Mouse (Mus musculus) stomach, postnatal 0 days (tissue): Measurements from ENCODE around the gene Cxcl9.

Source experiments
- CTCF ChIP-seq: IDR thresholded peaks from 2 replicates; pipeline ENCODE4 v1.5.1; 2016; ENCODE audit warnings: antibody characterized with exemption, low read depth, mild to moderate bottlenecking, moderate library complexity
- EP300 ChIP-seq: optimal IDR thresholded peaks from 2 replicates; pipeline ENCODE3; 2016; ENCODE audit warnings: antibody characterized with exemption

DNA sequence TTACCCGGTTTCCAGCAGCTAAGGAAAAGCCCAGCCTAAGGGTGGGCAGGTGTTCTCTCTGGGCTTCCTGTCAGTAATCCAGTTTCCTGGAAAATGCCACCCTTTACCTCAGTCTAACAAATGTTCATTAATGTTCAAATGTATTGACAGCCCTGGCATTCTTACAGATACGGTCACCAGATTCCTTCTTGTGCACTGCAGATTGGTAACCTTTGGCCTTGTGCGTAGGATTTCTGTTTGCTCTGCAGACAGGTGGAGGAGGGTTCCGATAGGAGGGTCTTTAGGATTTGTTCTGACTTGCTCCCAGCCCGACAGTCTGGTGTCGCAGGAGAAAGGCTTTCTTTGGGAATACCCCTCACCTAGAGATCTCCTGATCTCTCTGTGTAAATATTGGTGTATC, 38.7 kb upstream of the Cxcl9 start:
- TF ChIP-seq EP300, result no peak
- no peak for TF ChIP-seq CTCF
